Mouse (Mus musculus) left cerebral cortex, postnatal 10 days (tissue): ENCODE measurements around the gene Vwa1. TPM values are rescaled to one million over a fixed set of nuclear protein-coding genes. Genes with fewer than 3 reads are reported as not detected.
A peak's percentile ranks its signal among the peaks of the same experiment; 100 is the strongest.
"Not testable (repeated sequence)": the region's sequence is repeated elsewhere in the genome, so short reads cannot be mapped to it uniquely, and the experiment has no call there.

ENCODE experiments used
- DNase-seq, 2 experiments: peaks; one replicate each; pipeline ENCODE4 v3.0.0; 2021 to 2022; ENCODE audit warnings: low spot score in 2 of 2, mixed read lengths in 1 of 2; ENCODE audit errors: extremely low spot score in 1 of 2
- intact Hi-C: fragments of 180-260 bp; cut with DNase I; formaldehyde crosslinking; loops from one replicate; pipeline ENCODE4 v1.15.1; 2025
- total RNA-seq, 2 experiments: library from RNA; stranded (reverse); gene quantifications; 2 replicates each; pipeline ENCODE4 v1.2.3; 2021

Vwa1 gene
- total RNA-seq, 2 experiments from 2014 or later = 14.6 to 19.3 TPM

GRCm38 (mm10) chr4:155759862-155760612 is 14.5 kb downstream of the Vwa1 start:
- intact Hi-C loops = no loop called here
- no peak for DNase-seq

- DNase-seq = no peak
- intact Hi-C loops = no loop called here
Observed at GRCm38 (mm10) chr4:155757011-155757410, 17.5 kb downstream of the Vwa1 start.

- intact Hi-C loops = no loop called here
- no peak for DNase-seq
Observed at GRCm38 (mm10) chr4:155746575-155747490, 27.7 kb downstream of the Vwa1 start.

GRCm38 (mm10) chr4:155746036-155746548 is 28.4 kb downstream of the Vwa1 start:
- no peak for DNase-seq
- intact Hi-C loops = no loop called here

GRCm38 (mm10) chr4:155745136-155745535 is 29.4 kb downstream of the Vwa1 start:
- no peak for DNase-seq
- intact Hi-C loops = no loop called here

GRCm38 (mm10) chr4:155744474-155744873 is 30.0 kb downstream of the Vwa1 start:
- intact Hi-C loops = no loop called here
- DNase-seq = no peak

- intact Hi-C loops = no loop called here
- DNase-seq = no peak
Observed at GRCm38 (mm10) chr4:155742684-155743083, 31.8 kb downstream of the Vwa1 start.

GRCm38 (mm10) chr4:155740681-155741080 is 33.8 kb downstream of the Vwa1 start:
- DNase-seq, intact Hi-C loops: not testable (repeated sequence)

GRCm38 (mm10) chr4:155739741-155740636 is 34.5 kb downstream of the Vwa1 start:
- intact Hi-C loops = no loop called here
- DNase-seq = peak in 1 of 2 experiments; percentile 48

- DNase-seq = no peak
- intact Hi-C loops = no loop called here
Observed at GRCm38 (mm10) chr4:155739152-155739551, 35.3 kb downstream of the Vwa1 start.

GRCm38 (mm10) chr4:155738262-155738661 is 36.2 kb downstream of the Vwa1 start:
- intact Hi-C loops = no loop called here

GRCm38 (mm10) chr4:155736421-155736820 is 38.1 kb downstream of the Vwa1 start:
- DNase-seq = no peak
- intact Hi-C loops = no loop called here

More at GRCm38 (mm10) chr4:155738262-155738661, 36.2 kb downstream of the Vwa1 start:
- no peak for DNase-seq

- DNase-seq = no peak
- intact Hi-C loops = no loop called here
Observed at GRCm38 (mm10) chr4:155735788-155736187, 38.7 kb downstream of the Vwa1 start.

GRCm38 (mm10) chr4:155734951-155735702 is 39.4 kb downstream of the Vwa1 start:
- DNase-seq = peak in 1 of 2 experiments; percentile 77

GRCm38 (mm10) chr4:155734350-155734941 is 40.1 kb downstream of the Vwa1 start, which contains the start of gene Tmem240:
Gene Tmem240, plus strand, starts transcription at chr4:155734800.
- DNase-seq = peak; percentile 90 to 95
- intact Hi-C loops = no loop called here

More at GRCm38 (mm10) chr4:155734951-155735702, 39.4 kb downstream of the Vwa1 start:
- intact Hi-C loops = no loop called here

- intact Hi-C loops = no loop called here
Observed at GRCm38 (mm10) chr4:155733267-155733666, 41.2 kb downstream of the Vwa1 start.

GRCm38 (mm10) chr4:155727993-155728392 is 46.5 kb downstream of the Vwa1 start:
- DNase-seq = no peak
- intact Hi-C loops = no loop called here

More at GRCm38 (mm10) chr4:155733267-155733666, 41.2 kb downstream of the Vwa1 start:
- DNase-seq = no peak
